Mouse (Mus musculus) thymus, adult 2 months (tissue): ENCODE measurements at regions not wholly inside any gene's neighbourhood (a gene's known extent, or its start where the extent isn't known, plus 50 kb on each side); places are given as distances from the start of the nearest gene placed in this dataset.

Experiments used
- DNase-seq: peaks from one replicate; pipeline ENCODE4 v3.0.0; 2021
- H3K27ac ChIP-seq: fragments of 200-500 bp; 2 replicates; pipeline ENCODE4 v1.5.1; 2012; ENCODE audit warnings: low read length, control low read depth; ENCODE audit not compliant: control insufficient read depth, insufficient read depth
- H3K27me3 ChIP-seq: fragments of 200-500 bp; 2 replicates; pipeline ENCODE4 v1.6.1; 2012; ENCODE audit warnings: mild to moderate bottlenecking, low read length, moderate library complexity, mixed read lengths; ENCODE audit not compliant: control insufficient read depth, insufficient read depth
- H3K36me3 ChIP-seq: fragments of 200-500 bp; 2 replicates; pipeline ENCODE4 v1.6.1; 2012; ENCODE audit warnings: mild to moderate bottlenecking, low read length, moderate library complexity; ENCODE audit not compliant: control insufficient read depth, insufficient read depth
- H3K4me1 ChIP-seq: fragments of 200-500 bp; replicated peaks from 2 replicates; pipeline ENCODE4 v1.6.1; 2012; ENCODE audit warnings: low read length; ENCODE audit not compliant: control insufficient read depth, insufficient read depth
- H3K4me3 ChIP-seq: fragments of 200-500 bp; 2 replicates; pipeline ENCODE4 v1.5.1; 2012; ENCODE audit warnings: mild to moderate bottlenecking, low read length, control low read depth, moderate library complexity; ENCODE audit not compliant: control insufficient read depth, insufficient read depth
- CTCF ChIP-seq: fragments of 200-500 bp; IDR thresholded peaks from 2 replicates; pipeline ENCODE4 v1.5.1; 2012; ENCODE audit warnings: mild to moderate bottlenecking, control low read depth, low read length, moderate library complexity, borderline replicate concordance; ENCODE audit not compliant: control insufficient read depth, poor library complexity, insufficient read depth; ENCODE audit errors: extremely low read depth
- POLR2A ChIP-seq: fragments of 200-500 bp; IDR thresholded peaks from 2 replicates; pipeline ENCODE4 v1.6.1; 2012; ENCODE audit warnings: mild to moderate bottlenecking, low read length, control low read depth, moderate library complexity; ENCODE audit not compliant: control insufficient read depth, poor library complexity, insufficient read depth; ENCODE audit errors: extremely low read depth
- WGBS: fragments of 180-500 bp; shearing (Covaris S2); methylation state at CpG from one replicate; pipeline ENCODE4 v1.1.7; 2018; 5-methylcytosine and 5-hydroxymethylcytosine counted together

- Histone ChIP-seq H3K4me1 (peaks cover 4% of the 10 kb centered on the region), H3K4me3 (no peak overlapping the region), H3K27ac (no peak overlapping the region), H3K36me3 (no peaks in the 10 kb centered on the region), H3K27me3 (no peaks in the 10 kb centered on the region)
- no peak for DNase-seq
- 29% methylated on average over 1 of the region's 1 CpGs for WGBS
- TF ChIP-seq POLR2A, result no peak
- TF ChIP-seq CTCF, result no peak
These were observed 530.3 kb upstream of the Lrrc6 start for GRCm38 (mm10) chr15:67030975-67031374.

DNA sequence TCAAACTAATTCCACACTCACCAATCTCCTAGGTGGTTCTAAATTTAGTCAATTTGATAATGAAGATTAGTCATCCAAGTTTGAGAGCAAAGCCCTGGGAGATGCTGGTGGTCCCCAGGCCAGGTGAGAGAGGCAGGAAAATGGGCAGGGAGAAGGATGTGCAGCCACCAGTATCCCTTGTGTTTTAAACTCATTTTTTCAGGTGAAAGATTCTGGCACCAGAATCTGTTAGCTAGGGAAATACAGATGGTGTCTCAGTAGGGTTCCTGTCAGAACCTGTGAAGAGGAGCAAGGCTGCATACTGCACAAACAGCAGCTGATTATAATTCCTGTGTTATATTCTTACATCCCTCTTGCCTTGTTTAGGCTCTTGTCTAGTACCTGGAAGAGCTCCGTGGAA, 527.5 kb upstream of the Lrrc6 start:
- Histone ChIP-seq H3K27ac (no peak overlapping the region), H3K36me3 (no peaks in the 10 kb centered on the region), H3K4me3 (no peak overlapping the region), H3K27me3 (no peaks in the 10 kb centered on the region), H3K4me1 (peaks cover 4% of the 10 kb centered on the region)
- TF ChIP-seq CTCF (no peak), POLR2A (no peak)
- DNase-seq, result no peak
- 88% methylated on average over 1 of the region's 1 CpGs for WGBS

DNA sequence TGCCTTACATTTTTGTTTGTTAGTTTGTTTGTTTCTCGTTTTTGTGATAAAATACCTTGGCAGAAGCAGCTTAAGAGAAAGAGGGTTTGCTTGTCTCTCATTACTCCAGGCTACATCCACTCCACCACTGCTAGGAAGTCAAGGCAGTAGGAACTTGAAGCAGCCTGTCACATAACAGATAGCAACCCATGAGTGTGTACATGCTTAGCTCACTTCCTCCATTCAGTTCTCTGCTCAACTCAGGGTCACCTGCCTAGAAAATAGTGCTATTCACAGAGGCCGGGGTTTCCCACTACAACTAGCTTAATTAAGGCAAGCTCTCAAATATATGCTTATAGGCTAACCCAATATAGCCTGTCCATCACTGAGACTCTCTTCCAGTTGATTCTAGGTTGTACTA, 527.0 kb upstream of the Lrrc6 start:
- Histone ChIP-seq H3K27ac (no peak overlapping the region), H3K4me3 (no peak overlapping the region), H3K4me1 (peaks cover 4% of the 10 kb centered on the region), H3K27me3 (no peaks in the 10 kb centered on the region), H3K36me3 (no peaks in the 10 kb centered on the region)
- no peak for TF ChIP-seq CTCF
- TF ChIP-seq POLR2A, result no peak
- no peak for DNase-seq
- 72% methylated on average over 2 of the region's 2 CpGs for WGBS

- TF ChIP-seq POLR2A, result no peak
- no peak for TF ChIP-seq CTCF
- Histone ChIP-seq H3K36me3 (no peaks in the 10 kb centered on the region), H3K27ac (no peak overlapping the region), H3K27me3 (no peaks in the 10 kb centered on the region), H3K4me1 (no peaks in the 10 kb centered on the region; the same call in 1 of the 2 replicates), H3K4me3 (no peak overlapping the region)
- DNase-seq, result no peak
- WGBS, result 100% methylated on average over 4 of the region's 4 CpGs
These were observed 525.0 kb upstream of the Lrrc6 start for GRCm38 (mm10) chr15:67025746-67026145.

DNA sequence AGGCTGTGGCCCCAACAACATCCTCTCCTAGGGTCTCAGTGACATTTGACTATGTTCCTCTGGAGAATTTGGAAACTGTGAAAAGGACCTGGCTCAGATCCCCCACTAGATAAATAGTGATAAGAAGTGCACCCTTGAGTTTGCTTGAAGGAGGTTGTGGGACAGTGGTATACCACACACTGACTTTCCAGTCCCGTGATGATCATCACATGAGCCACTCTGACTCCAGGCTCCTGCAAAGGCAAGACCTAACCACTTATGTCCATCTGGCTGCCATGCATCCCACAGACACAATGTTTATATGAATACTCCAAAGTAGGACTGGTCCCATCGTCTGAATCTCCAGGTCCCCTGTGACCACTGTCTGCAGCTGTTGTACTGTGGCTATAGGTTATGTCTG, 523.7 kb upstream of the Lrrc6 start:
- WGBS, result 34% methylated on average over 2 of the region's 2 CpGs
- DNase-seq, result no peak
- no peaks in the 10 kb centered on the region for H3K27me3 ChIP-seq
- peaks cover 7% of the 10 kb centered on the region for H3K4me1 ChIP-seq
- TF ChIP-seq POLR2A (no peak), CTCF (no peak)
- no peaks in the 10 kb centered on the region for H3K36me3 ChIP-seq
- H3K4me3 ChIP-seq, result no peak overlapping the region
- no peak overlapping the region for H3K27ac ChIP-seq

DNA sequence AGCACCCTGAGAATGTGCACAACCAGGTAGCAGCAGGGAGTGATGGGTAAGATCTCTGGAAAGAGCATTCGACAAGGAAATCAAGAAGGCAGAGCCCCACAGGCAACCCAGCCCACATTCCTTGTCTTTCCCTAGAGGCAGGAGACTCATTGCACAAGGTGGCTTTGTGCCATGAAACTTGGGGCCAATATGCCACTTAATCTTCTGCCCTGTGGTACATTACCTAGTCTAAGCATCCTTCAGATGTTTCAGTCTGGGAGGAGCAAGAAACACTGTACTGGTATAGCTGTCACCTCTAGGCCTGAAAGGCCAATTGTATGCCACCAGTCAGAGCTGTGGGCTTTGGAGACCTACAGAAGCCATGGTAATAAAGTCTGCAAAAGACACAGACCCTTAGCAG, 522.4 kb upstream of the Lrrc6 start:
- Histone ChIP-seq H3K4me3 (no peak overlapping the region), H3K27me3 (no peaks in the 10 kb centered on the region), H3K4me1 (peaks cover 14% of the 10 kb centered on the region), H3K27ac (no peak overlapping the region), H3K36me3 (no peaks in the 10 kb centered on the region)
- DNase-seq, result no peak
- TF ChIP-seq POLR2A (no peak), CTCF (no peak)
- 97% methylated on average over 1 of the region's 1 CpGs for WGBS

DNA sequence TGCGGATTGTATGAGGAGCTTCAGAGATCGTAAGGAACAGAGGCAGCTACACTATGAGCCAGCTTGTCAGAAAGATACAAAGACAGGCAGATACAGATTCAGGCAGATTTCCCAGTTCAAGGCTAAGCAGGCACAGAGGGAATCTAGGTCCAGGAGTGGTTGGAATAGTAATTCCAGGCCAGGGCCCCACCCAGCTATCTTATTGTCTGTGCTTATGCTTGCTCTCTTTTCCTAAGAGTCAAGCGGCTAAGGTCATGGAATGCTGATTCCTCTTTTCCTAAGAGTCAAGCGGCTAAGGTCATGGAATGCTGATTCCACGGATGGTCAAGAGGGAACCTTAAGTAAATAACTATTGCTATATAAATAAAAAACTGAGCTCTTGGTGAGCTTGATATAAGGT, 520.7 kb upstream of the Lrrc6 start:
- Histone ChIP-seq H3K27me3 (no peaks in the 10 kb centered on the region), H3K36me3 (no peaks in the 10 kb centered on the region), H3K27ac (no peak overlapping the region), H3K4me1 (peaks cover 14% of the 10 kb centered on the region), H3K4me3 (no peak overlapping the region)
- 95% methylated on average over 5 of the region's 5 CpGs for WGBS
- DNase-seq, result no peak
- no peak for TF ChIP-seq POLR2A
- TF ChIP-seq CTCF, result no peak
